Mouse (Mus musculus): ENCODE measurements at regions not wholly inside any gene's neighbourhood (a gene's known extent, or its start where the extent isn't known, plus 50 kb on each side); places are given as distances from the start of the nearest gene placed in this dataset.

GRCm38 (mm10) chr2:166353447-166354111 lies 198.1 kb upstream of the Sulf2 start:
- peak; percentile 42 for DNase-seq (ENCODE audit: low spot score)

- no peak for DNase-seq (ENCODE audit: low spot score)
Observed at GRCm38 (mm10) chr2:166351984-166352383, 196.5 kb upstream of the Sulf2 start.

DNA sequence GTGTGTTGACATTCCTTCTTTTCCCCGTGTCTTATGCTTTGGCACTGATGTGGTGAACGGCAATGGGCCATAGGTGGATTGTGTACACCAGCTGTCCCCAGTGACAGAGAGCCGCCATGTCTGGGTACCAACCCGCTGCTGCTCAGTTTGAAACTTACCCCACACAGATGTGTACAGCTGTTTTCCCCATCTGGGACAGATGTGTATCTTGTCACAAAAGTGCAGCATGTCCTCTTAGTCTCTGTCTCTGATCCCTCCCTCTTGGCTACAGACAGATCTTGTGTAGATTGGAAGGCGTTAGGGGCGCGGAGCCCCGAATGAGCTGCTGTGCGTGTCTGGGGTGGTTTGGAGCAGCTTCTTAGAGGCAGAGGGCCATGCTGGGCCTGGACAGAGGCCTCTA lies 196.1 kb upstream of the Sulf2 start:
- no peak for DNase-seq (ENCODE audit: low spot score)

DNA sequence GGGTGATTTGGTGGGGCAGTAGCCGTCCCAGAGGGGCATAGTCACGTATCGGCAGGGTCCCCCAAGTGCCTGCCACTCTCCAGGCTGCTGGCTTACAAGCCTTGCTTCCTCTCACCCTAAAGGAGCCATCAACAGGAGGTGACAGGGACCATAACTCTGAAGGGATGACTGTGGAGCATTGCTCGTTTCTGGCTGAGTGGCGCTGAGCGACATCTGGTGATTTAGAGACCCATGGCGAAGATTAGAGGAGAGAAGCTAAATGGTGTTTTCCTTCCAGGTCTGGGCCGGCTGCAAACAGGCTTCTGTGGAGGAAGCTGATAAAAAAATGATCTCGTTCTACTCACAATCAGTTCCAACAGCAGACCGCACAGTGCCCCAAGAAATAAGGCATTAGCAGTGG lies 193.2 kb upstream of the Sulf2 start:
- no peak for DNase-seq (ENCODE audit: low spot score)

GRCm38 (mm10) chr2:166346421-166347182 lies 191.1 kb upstream of the Sulf2 start:
- DNase-seq (ENCODE audit: low spot score), result no peak

DNA sequence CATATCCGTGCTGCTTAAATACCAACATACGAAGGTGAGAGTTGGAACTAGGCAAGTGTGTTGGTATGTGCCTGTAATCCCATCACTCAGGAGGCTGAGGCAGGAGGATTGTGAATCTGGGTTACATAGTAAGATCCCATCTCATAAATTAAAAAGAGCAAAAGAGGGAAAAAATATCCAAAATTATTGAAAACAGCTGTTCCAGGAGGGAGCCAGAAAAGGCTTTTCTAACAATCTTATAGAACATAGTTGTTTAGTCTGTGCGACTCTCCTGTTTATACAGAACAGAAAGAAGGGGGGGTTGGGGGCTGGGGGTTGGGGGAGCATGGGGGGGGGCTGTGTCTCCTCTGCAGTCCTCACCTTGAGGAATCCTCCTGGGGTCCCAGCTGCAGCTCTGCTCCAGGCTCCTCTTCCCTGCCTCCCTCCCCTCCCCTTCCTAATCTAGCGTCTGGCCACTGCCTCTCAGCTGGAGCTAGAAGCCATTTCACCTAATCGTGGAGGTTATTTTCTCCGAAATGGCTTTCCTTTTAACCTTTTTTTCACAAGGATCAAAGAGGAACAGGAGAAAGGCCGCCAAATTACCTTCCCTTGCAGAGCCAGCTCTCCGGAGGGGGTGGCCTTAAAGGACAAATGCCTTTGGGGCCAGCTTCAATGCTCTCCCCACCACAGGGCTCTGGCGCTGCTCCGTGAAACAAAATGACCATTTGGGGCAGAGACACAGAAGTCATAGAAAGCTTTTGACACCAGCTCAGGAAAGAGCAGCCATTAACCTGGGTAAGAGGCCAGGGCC lies 188.3 kb upstream of the Sulf2 start:
- no peak for DNase-seq (ENCODE audit: low spot score)

DNA sequence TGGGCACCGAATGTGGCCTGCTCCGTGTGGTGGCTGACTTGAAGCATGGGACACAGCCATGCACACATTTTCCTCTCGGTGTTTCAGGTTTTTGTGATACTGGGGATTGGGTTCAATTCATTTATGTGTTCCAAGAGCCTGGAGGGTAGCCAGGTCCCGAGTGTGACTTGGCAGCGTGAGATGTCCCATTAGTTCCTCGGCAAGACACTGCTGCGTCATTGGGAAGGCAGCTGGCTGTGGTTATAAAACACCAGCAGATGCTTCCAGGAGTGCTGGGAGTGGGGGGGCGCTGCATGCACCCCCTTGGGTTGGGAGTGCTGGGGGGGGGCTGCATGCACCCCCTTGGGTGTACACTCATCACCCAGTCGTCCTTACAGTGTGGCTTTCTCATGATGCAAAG lies 186.9 kb upstream of the Sulf2 start:
- no peak for DNase-seq (ENCODE audit: low spot score)

DNA sequence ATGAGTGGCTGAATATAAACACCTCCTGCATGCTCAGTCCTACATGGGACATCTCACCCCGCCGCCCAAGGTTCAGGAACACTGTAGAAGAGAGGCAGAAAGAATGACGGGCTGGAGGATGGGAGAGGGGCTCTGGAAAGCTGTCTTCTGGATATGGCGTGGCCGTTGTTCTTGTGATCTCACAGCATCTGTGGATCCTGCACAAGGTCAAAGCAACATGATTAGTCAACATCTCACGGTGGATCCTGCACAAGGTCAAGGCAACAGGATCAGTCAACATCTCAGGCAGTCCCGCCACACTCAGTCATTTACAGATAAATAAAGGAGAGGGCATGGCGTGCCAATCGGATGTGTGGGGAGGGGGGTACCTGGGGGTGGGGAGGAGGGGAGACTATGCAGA lies 184.7 kb upstream of the Sulf2 start:
- DNase-seq (ENCODE audit: low spot score), result no peak

GRCm38 (mm10) chr2:166339427-166339826 lies 184.0 kb upstream of the Sulf2 start:
- no peak for DNase-seq (ENCODE audit: low spot score)

DNA sequence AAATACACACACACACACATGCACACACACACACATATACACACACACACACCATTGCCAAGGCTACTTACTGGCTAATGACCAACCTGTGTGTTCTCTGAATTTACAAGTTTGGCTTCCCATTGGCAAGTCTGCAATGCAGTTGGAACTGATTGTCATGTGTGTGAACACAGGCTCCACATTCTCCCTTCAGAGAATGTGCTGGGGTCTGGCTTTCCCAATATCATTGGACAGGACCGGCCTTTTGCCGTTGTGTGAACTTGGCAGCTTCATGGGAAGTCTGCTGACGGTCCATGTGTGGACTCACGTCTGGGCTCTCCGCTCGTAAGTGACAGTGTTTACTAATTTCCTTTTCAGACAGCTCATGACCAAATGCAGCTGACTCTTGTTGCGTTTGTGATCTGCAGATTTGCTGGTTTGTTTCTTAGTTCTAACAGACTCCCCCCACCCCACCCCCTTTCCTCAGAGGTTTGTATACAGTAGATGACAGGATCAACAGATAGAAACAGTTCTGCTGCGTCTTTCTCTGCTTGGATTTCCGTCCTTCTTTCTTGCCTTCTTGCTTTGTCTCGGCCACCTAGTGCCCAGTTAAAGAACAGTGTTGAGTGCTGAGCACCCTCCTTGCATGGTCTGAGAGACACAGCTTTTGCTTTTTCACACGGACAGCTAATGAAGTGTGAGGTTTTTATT lies 183.1 kb upstream of the Sulf2 start:
- no peak for DNase-seq (ENCODE audit: low spot score)

GRCm38 (mm10) chr2:166337666-166338065 lies 182.2 kb upstream of the Sulf2 start:
- no peak for DNase-seq (ENCODE audit: low spot score)

- no peak for DNase-seq (ENCODE audit: low spot score)
Observed at GRCm38 (mm10) chr2:166335702-166336101, 180.2 kb upstream of the Sulf2 start.

GRCm38 (mm10) chr2:166334559-166334958 lies 179.1 kb upstream of the Sulf2 start:
- DNase-seq (ENCODE audit: low spot score), result no peak

DNA sequence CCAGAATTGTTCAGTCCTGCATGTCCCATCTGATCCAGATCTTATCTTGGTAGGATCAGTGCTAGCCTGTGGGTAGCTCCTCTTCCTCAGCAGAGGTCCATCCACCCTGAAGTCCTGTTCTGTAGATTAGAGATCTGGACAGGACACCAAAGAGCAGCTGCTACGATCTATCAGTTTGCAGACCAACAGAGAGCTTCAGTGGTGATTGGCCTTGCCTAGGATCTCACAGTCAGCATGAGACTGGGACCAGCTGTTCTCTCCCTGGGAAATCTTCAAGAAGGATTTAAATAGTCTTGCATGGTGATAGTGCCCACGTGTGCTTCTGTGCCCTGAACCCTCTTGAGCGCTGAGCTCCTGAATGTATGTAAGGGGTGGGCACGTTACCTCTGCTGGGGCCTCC lies 178.4 kb upstream of the Sulf2 start:
- DNase-seq (ENCODE audit: low spot score), result no peak

DNA sequence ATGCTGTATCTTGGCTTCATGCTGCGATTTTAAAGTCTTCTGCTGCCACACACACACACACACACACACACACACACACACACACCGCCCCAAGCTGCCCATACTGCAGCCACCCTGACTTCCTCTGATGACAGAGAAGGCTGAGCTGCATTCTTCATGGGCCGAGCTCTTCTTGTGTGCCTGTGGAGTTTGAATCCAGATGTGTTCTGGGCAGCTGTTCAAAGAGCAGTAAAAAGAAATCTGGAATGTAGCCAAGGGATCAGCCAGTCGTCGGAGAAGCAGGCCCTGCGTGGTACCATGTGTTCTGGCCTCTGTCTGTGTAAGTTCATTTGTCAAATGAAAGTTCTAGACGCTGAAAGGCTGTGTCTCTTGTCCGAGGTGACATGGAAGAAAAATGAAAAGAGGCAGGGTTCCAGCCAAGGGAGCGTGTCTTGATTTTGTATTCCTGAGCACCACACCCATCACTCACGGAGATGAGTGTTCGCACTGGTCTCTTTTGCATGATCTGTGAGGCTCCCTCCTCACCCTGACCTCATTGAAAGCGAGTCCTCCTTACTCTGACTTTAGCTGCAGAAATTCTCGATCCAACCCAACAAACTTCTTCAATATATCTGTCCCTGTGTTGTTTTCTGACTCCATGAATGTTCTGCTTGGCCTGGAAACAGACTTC lies 177.4 kb upstream of the Sulf2 start:
- no peak for DNase-seq (ENCODE audit: low spot score)

DNA sequence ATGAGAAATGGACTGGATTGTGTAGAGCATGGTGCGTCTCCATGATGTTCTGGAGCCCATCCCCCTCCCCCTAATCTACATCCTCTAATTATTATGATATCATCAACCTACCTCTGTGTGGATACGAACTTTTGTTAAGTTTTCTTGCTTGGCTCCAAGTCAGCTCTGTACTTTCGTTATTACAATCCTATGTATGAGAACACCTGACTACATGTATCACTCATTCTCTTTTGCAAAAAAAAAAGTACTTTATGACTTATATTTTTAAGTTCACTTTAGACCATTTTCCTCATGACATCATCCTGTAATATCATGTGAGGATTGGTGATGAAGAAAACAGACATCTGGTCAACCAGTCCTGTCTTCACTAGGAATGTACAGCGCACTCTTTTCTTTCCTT lies 175.7 kb upstream of the Sulf2 start:
- DNase-seq (ENCODE audit: low spot score), result no peak

GRCm38 (mm10) chr2:166330364-166330763 lies 174.9 kb upstream of the Sulf2 start:
- DNase-seq (ENCODE audit: low spot score), result no peak

DNA sequence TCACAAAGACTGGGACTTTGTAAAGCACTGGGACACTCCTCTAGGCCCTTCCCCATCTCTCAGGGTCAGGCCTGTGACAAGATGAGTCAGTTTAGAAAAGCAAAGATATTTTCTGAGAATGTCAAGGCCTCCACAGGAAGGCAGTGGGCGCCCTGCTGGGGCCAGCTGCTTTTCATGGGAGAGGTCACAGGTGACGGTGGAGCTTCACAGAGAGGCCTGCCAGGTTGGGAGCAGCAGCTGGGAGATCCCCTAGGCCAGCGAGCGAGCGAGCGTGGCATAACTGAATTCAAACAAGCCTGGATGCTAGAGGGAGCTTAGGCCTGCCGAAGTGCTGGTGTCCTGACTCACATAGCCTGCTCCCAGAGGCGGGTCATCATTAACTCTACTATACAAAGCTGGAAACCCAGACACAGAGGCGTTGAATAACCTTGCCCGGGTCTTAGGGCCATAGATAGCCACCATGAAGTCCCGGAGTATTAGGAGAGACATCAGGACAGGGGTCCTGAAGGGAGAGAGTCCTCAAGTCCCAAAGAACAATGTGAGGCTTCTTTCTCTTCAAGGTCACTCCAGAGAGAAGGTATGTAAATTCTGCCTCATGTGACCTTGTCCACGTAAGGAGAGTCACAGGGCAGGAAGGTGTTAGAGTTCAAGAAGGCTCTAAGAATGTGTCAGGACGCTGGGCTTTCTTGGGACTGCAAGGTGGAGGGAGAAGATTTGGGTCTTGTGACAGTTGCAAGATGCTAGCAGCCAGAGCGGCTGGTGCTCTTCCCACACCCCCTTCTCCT lies 174.3 kb upstream of the Sulf2 start:
- DNase-seq (ENCODE audit: low spot score), result peak; percentile 37

DNA sequence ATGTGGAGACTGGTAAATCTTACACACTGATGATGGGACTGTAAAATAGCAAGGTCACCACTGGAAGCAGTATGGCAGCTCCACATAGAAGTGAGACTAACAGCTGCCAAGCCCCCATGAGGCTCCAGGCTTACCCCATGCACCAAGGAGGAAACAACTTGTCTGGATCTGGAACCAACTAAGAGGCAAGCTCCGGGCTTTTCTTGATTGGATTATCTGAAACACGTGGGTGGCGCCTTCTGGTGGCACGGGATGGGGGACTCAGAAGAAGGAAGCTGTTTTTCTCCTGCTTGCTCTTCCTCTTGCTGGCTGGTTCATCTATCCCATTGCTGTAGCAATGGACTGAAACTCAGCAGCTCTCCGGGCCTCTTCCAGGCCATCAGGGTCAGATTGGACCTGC lies 171.5 kb upstream of the Sulf2 start:
- no peak for DNase-seq (ENCODE audit: low spot score)

GRCm38 (mm10) chr2:166324954-166325353 lies 169.5 kb upstream of the Sulf2 start:
- DNase-seq (ENCODE audit: low spot score), result no peak

GRCm38 (mm10) chr2:166324439-166324838 lies 169.0 kb upstream of the Sulf2 start:
- DNase-seq (ENCODE audit: low spot score), result no peak

All from ovary, postnatal 36 days (tissue).